Mouse (Mus musculus): ENCODE data around the gene Fibcd1. TPM values are rescaled to one million over a fixed set of nuclear protein-coding genes. Genes with fewer than 3 reads are reported as not detected.

Fibcd1 gene
- total RNA-seq (2023), result 0.53 TPM

DNA sequence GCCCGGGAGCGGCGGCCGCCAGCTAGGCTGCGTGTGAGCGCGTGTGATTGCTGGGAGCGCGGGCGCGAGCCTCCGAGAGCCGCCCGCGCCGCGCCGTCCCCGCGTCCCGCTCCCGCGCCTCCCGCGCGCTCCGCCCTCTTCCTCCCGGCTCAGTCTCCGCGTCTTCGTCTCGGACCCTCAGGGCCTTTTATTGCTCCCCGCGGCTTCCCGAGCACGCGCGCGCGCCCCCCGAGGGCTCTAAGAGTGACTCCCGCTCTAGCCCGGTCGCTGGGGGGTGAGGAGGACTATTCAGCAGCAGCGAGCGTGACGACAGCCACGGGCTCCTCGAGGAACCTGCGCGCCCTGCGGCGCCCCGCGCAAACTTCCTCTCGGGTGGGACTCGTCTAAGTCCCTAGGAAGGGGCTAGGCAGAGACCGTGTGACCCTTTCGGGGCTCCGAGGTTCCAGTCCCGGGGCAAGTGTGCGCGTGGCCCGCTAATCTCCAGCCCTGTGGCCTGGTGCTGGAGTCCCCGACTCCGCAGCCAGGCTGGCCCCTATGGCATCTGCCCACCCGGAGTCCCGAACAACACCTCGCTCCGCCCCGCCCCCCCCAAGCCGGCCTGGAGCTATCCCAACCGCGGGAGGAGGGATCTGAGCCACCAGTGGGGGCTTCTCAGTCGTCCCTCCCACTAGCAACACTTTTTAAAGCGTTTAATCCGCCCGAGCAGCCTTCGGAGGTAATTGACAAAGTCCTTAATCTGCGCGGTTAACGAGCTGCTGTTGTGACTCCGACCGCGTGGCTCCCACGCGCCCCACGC, at the start of gene Fibcd1:
TSS of gene Fibcd1 (minus strand) at position 110 of the 796 bp plus-strand sequence.

DNA sequence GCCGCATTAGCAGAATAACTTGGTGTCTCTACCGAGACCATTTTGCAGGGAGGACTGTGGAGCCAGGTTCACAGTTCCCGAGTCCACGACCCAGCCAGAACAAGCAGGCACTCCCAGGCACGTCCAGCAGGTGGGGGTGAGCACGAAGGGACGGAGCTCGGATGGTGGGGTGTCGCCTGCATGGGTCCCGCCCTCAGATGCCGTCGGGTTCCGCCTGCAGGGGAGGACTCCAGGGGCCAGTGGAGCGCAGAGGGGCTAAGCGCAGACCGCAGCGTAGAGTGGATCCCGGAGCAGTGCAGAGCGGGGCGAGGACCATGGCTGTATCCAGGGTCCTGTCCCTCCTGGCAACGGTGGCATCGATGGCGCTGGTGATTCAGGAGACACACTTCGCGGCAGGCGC, 41.2 kb upstream of the Fibcd1 start, which contains the start of gene Lamc3:
TSS of gene Lamc3 (plus strand) at position 262 of the 400 bp plus-strand sequence.

DNA sequence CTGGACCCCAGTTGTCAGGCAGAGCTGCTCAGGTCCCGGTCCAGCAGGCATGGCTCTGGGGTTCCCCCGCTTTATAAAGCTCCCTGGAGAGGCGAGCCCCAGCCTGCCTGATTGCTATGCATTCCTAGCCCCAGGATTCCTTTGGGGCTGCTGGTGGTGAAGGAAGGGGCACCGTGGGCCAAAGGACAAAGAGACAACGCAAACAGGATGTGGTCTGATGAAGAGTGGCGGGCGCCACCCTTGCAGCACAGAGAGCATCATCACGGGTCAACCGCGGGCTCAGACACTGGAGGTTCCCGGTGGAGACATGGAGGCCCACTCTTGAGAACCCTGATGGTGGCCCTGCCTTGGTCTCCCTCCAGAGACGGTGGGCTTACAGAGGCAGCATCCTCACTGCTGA, 35.4 kb downstream of the Fibcd1 start, which contains the start of gene Qrfp:
TSS of gene Qrfp (minus strand) at position 137 of the 400 bp plus-strand sequence.

Other genes starting within 250 kb of the Fibcd1 start
- not detected for gene Prdm12, start 206.0 kb downstream of the Fibcd1 start, total RNA-seq (2023)
- gene Exosc2, start 175.3 kb downstream of the Fibcd1 start, total RNA-seq (2023), result 62.3 TPM
- 66.7 TPM for gene Abl1, start 157.6 kb downstream of the Fibcd1 start, total RNA-seq (2023)
- 3.4 TPM for gene Qrfp, start 35.4 kb downstream of the Fibcd1 start, total RNA-seq (2023)
- gene Lamc3, start 41.3 kb upstream of the Fibcd1 start, total RNA-seq (2023), result 0.15 TPM
- gene Aif1l, start 104.1 kb upstream of the Fibcd1 start, total RNA-seq (2023), result not detected
- gene Nup214, start 128.4 kb upstream of the Fibcd1 start, total RNA-seq (2023), result 132 TPM
- gene Fam78a, start 238.9 kb upstream of the Fibcd1 start, total RNA-seq (2023), result 176 TPM
- not detected for gene Plpp7, start 249.5 kb upstream of the Fibcd1 start, total RNA-seq (2023)

Data from CD4-positive naive resting alpha-beta T cell, adult 57 days (primary cell).